Mouse (Mus musculus): Measurements from ENCODE around the gene Ccdc126.

The Ccdc126 gene

GRCm38 (mm10) chr6:49354613-49355012 is 35.5 kb downstream of the Ccdc126 start:
- 88% methylated on average over 3 of the region's 3 CpGs for WGBS

- WGBS, result 71% methylated on average over 4 of the region's 4 CpGs
Observed at GRCm38 (mm10) chr6:49355171-49355570, 36.1 kb downstream of the Ccdc126 start.

GRCm38 (mm10) chr6:49367159-49368054 is 48.3 kb downstream of the Ccdc126 start, which contains the start of gene Fam221a:
Fam221a (plus strand) TSS chr6:49367739.
- WGBS, result 4% methylated on average over 48 of the region's 49 CpGs

GRCm38 (mm10) chr6:49368212-49368611 is 49.1 kb downstream of the Ccdc126 start:
- 38% methylated on average over 3 of the region's 3 CpGs for WGBS

GRCm38 (mm10) chr6:49372705-49373104 is 53.6 kb downstream of the Ccdc126 start:
- WGBS, result 83% methylated on average over 4 of the region's 4 CpGs

GRCm38 (mm10) chr6:49373943-49374342 is 54.9 kb downstream of the Ccdc126 start:
- 66% methylated on average over 2 of the region's 2 CpGs for WGBS

- 46% methylated on average over 12 of the region's 12 CpGs for WGBS
Observed at GRCm38 (mm10) chr6:49378328-49378727, 59.3 kb downstream of the Ccdc126 start.

Data from cerebral cortex, adult 2 months (tissue).